Mouse (Mus musculus) gastrocnemius, adult 2 months (tissue): ENCODE measurements around the gene Grcc10. TPM values are rescaled to one million over a fixed set of nuclear protein-coding genes. Genes with fewer than 3 reads are reported as not detected.

ENCODE experiments used
- DNase-seq: peaks from one replicate; pipeline ENCODE4 v3.0.0; 2022
- H3K27ac ChIP-seq: fragments of 200-600 bp; 2 replicates; pipeline ENCODE4 v1.8.1; 2022; ENCODE audit warnings: mild to moderate bottlenecking
- H3K4me3 ChIP-seq: fragments of 200-600 bp; 2 replicates; pipeline ENCODE4 v1.8.1; 2022; ENCODE audit warnings: mild to moderate bottlenecking, moderate library complexity
- CTCF ChIP-seq: fragments of 200-600 bp; IDR thresholded peaks from 2 replicates; pipeline ENCODE4 v1.8.1; 2022; ENCODE audit warnings: antibody characterized with exemption, mild to moderate bottlenecking, moderate library complexity
- intact Hi-C: fragments of 180-260 bp; cut with DNase I; formaldehyde crosslinking; loops from one replicate; pipeline ENCODE4 v1.15.1; 2025
- total RNA-seq, 2 experiments: library from RNA; stranded (reverse); gene quantifications; 2 replicates each; pipeline ENCODE4 v1.2.3; 2021

The Grcc10 gene
- total RNA-seq, 2 experiments from 2014 or later: 145 to 182 TPM

GRCm38 (mm10) chr6:124755831-124756595 is 14.8 kb upstream of the Grcc10 start, which contains the start of the genes Gm45234 and Atn1:
Gene Gm45234, minus strand, starts transcription at chr6:124756021.
Gene Atn1, minus strand, starts transcription at chr6:124756524.
- TF ChIP-seq CTCF: no peak
- peak; percentile 87 for DNase-seq
- intact Hi-C loops: loop anchor here (5.0 kb wide), 2 partner anchors 51 to 161 kb away; partner anchors contain the start of gene Spsb2
- H3K4me3 ChIP-seq: peak within 1 kb of the TSS; percentile 88
- peak within 1 kb of the TSS; percentile 89 for H3K27ac ChIP-seq

GRCm38 (mm10) chr6:124755306-124755705 is 14.1 kb upstream of the Grcc10 start:
- intact Hi-C loops: loop anchor here (5.0 kb wide), 2 partner anchors 52 to 162 kb away; partner anchors contain the start of gene Spsb2
- peak overlapping the region; percentile 89 for H3K27ac ChIP-seq

GRCm38 (mm10) chr6:124753861-124754260 is 12.7 kb upstream of the Grcc10 start:
- no peak for TF ChIP-seq CTCF
- H3K27ac ChIP-seq: no peak overlapping the region
- no peak overlapping the region for H3K4me3 ChIP-seq
- DNase-seq: no peak
- intact Hi-C loops: no loop called here

More at GRCm38 (mm10) chr6:124755306-124755705, 14.1 kb upstream of the Grcc10 start:
- no peak for TF ChIP-seq CTCF
- peak overlapping the region; percentile 88 for H3K4me3 ChIP-seq
- no peak for DNase-seq

- intact Hi-C loops: no loop called here
- no peak overlapping the region for H3K4me3 ChIP-seq
These were observed 9.2 kb upstream of the Grcc10 start for GRCm38 (mm10) chr6:124750405-124750804.

GRCm38 (mm10) chr6:124746654-124747632 is 5.8 kb upstream of the Grcc10 start:
- no peak for TF ChIP-seq CTCF
- intact Hi-C loops: loop anchor here (10.0 kb wide), 1 partner anchor 332 kb away; the partner anchor contains the start of gene Pex5
- peak; percentile 36 for DNase-seq
- H3K4me3 ChIP-seq: peak overlapping the region; percentile 86
- peak overlapping the region; percentile 98; the same call in 1 of the 2 replicates for H3K27ac ChIP-seq

More at GRCm38 (mm10) chr6:124750405-124750804, 9.2 kb upstream of the Grcc10 start:
- no peak for DNase-seq
- TF ChIP-seq CTCF: no peak
- H3K27ac ChIP-seq: no peak overlapping the region

- no peak for TF ChIP-seq CTCF
- intact Hi-C loops: loop anchor here (10.0 kb wide), 1 partner anchor 331 kb away; the partner anchor contains the start of gene Pex5
These were observed 5.1 kb upstream of the Grcc10 start for GRCm38 (mm10) chr6:124746296-124746605.

GRCm38 (mm10) chr6:124745490-124746295 is 4.5 kb upstream of the Grcc10 start:
- Histone ChIP-seq H3K4me3 (peak overlapping the region; percentile 86), H3K27ac (peak overlapping the region; percentile 98)
- TF ChIP-seq CTCF: peak; percentile 98
- intact Hi-C loops: loop anchor here (10.0 kb wide), 1 partner anchor 331 kb away; the partner anchor contains the start of gene Pex5
- peak; percentile 97 for DNase-seq

More at GRCm38 (mm10) chr6:124746296-124746605, 5.1 kb upstream of the Grcc10 start:
- Histone ChIP-seq H3K27ac (peak overlapping the region; percentile 98), H3K4me3 (peak overlapping the region; percentile 86)
- no peak for DNase-seq

GRCm38 (mm10) chr6:124744755-124745321 is 3.7 kb upstream of the Grcc10 start:
- intact Hi-C loops: loop anchor here (1.0 to 10.0 kb wide), 3 partner anchors 33 to 330 kb away; partner anchors contain the start of genes Emg1, Lpcat3, Pex5 and Phb2
- no peak for TF ChIP-seq CTCF
- peak; percentile 52 for DNase-seq
- Histone ChIP-seq H3K4me3 (peak overlapping the region; percentile 86), H3K27ac (peak overlapping the region; percentile 98)

GRCm38 (mm10) chr6:124743647-124744046 is 2.5 kb upstream of the Grcc10 start:
- no peak for TF ChIP-seq CTCF
- H3K27ac ChIP-seq: no peak overlapping the region
- no peak for DNase-seq
- intact Hi-C loops: loop anchor here (1.0 to 10.0 kb wide), 3 partner anchors 31 to 329 kb away; partner anchors contain the start of genes Emg1, Lpcat3, Pex5 and Phb2
- H3K4me3 ChIP-seq: no peak overlapping the region

- intact Hi-C loops: loop anchor here (5.0 to 10.0 kb wide), 2 partner anchors 81 to 328 kb away; partner anchors contain the start of genes Lpcat3 and Pex5
These were observed 1.8 kb upstream of the Grcc10 start for GRCm38 (mm10) chr6:124742839-124743514.

More at GRCm38 (mm10) chr6:124742839-124743514, 1.8 kb upstream of the Grcc10 start:
- no peak for TF ChIP-seq CTCF
- Histone ChIP-seq H3K27ac (no peak overlapping the region), H3K4me3 (no peak overlapping the region)
- no peak for DNase-seq
